Mouse (Mus musculus) stomach, postnatal 0 days (tissue): Measurements from ENCODE around the gene Rfc1.
"Not testable (repeated sequence)": the region's sequence is repeated elsewhere in the genome, so short reads cannot be mapped to it uniquely, and the experiment has no call there.

Experiments
- CTCF ChIP-seq: IDR thresholded peaks from 2 replicates; pipeline ENCODE4 v1.5.1; 2016; ENCODE audit warnings: antibody characterized with exemption, low read depth, mild to moderate bottlenecking, moderate library complexity
- EP300 ChIP-seq: optimal IDR thresholded peaks from 2 replicates; pipeline ENCODE3; 2016; ENCODE audit warnings: antibody characterized with exemption

DNA sequence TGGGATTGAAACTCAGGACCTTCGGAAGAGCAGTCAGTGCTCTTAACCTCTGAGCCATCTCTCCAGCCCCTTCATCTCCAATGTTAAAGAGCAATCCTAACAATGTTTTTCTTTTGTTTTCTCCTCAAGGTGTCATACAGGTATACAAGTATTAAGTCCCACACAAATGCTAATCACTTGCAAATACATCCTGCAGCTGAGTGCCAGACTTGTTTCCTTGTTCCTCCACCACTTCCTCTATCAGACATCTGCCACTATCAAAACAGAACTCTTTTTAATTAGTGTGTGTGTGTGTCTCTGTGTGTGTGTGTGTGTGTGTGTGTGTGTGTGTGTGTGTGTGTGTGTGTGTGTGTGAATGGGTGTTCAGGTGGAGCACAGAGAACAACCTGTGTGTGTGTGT, 35.8 kb downstream of the Rfc1 start:
- not testable (repeated sequence) for TF ChIP-seq EP300, CTCF
